ENCODE assay signal across 8 mouse cellular contexts in genomic region chr9:66513661-66514255, GRCm38 (mm10). TPM values are rescaled to one million over a fixed set of nuclear protein-coding genes. Genes with fewer than 3 reads are reported as not detected.
DNase-seq lines count a peak whose midpoint lies in the region; ATAC-seq and TF ChIP-seq lines count a peak whose summit lies in the region.

No protein-coding gene starts in this region.

- no peak for ATAC-seq in kidney, embryonic 15.5 days (replicated peaks; ENCODE audit: low FRiP score)
- ATAC-seq in intestine, embryonic 15.5 days: no peak
- ATAC-seq in megakaryocyte progenitor cell, adult 5-6 weeks (replicated peaks; ENCODE audit: poor library complexity): no peak

- no peak overlapping the region for H3K9ac ChIP-seq in kidney, embryonic 15.5 days
- peak overlapping the region; percentile 27; the same call in 1 of the 2 replicates for H3K9ac ChIP-seq in intestine, embryonic 15.5 days

- peaks cover 51% of the 10 kb centered on the region for H3K36me3 ChIP-seq in kidney, embryonic 15.5 days
- peaks cover 25% of the 10 kb centered on the region for H3K36me3 ChIP-seq in C2C12 (ENCODE audit: control insufficient read depth, insufficient read depth)
- H3K36me3 ChIP-seq in intestine, embryonic 15.5 days: peaks cover 17% of the 10 kb centered on the region

- no peaks in the 10 kb centered on the region for H3K9me3 ChIP-seq in kidney, embryonic 15.5 days (replicated peaks)
- H3K9me3 ChIP-seq in intestine, embryonic 15.5 days: no peaks in the 10 kb centered on the region

- no peaks in the 10 kb centered on the region for H3K79me3 ChIP-seq in C2C12 (ENCODE audit: low read depth)

- TF ChIP-seq CTCF in C2C12 (IDR thresholded peaks at IDR 0.05; ENCODE audit: control insufficient read depth, insufficient read depth, insufficient read length): peak; percentile 37

- no peak overlapping the region for H3K4me2 ChIP-seq in kidney, embryonic 15.5 days
- peak overlapping the region; percentile 95 for H3K4me2 ChIP-seq in intestine, embryonic 15.5 days (replicated peaks)

- 78% methylated on average over 4 of the region's 4 CpGs for WGBS in kidney, embryonic 15.5 days
- WGBS in intestine, embryonic 15.5 days: 66% methylated on average over 4 of the region's 4 CpGs

- no peaks in the 10 kb centered on the region for H3K27me3 ChIP-seq in kidney, embryonic 15.5 days
- no peaks in the 10 kb centered on the region for H3K27me3 ChIP-seq in C2C12 (ENCODE audit: control insufficient read depth, insufficient read depth, insufficient read length)
- no peaks in the 10 kb centered on the region for H3K27me3 ChIP-seq in intestine, embryonic 15.5 days (replicated peaks)

- DNase-seq in kidney, postnatal 4 days: no peak
- DNase-seq in embryo, embryonic 10.5 days (ENCODE audit: low spot score): no peak
- DNase-seq in frontal cortex, postnatal 25 days (ENCODE audit: low spot score in 2 of 2): no peak

- H3K4me1 ChIP-seq in kidney, embryonic 15.5 days: peaks cover 31% of the 10 kb centered on the region
- peaks cover 9% of the 10 kb centered on the region; the same call in 1 of the 2 replicates for H3K4me1 ChIP-seq in brown adipose tissue, adult 24 weeks (ENCODE audit: control insufficient read depth, insufficient read depth, insufficient read length, low read length)
- H3K4me1 ChIP-seq in intestine, embryonic 15.5 days (replicated peaks): peaks cover 23% of the 10 kb centered on the region

- no peak overlapping the region for H3K4me3 ChIP-seq in kidney, embryonic 15.5 days (replicated peaks)
- H3K4me3 ChIP-seq in C2C12 (ENCODE audit: insufficient read depth, poor library complexity, severe bottlenecking): no peak overlapping the region
- no peak overlapping the region for H3K4me3 ChIP-seq in brown adipose tissue, adult 24 weeks (ENCODE audit: insufficient read depth, low read depth, low read length)
- peak overlapping the region; percentile 7; the same call in 1 of the 2 replicates for H3K4me3 ChIP-seq in intestine, embryonic 15.5 days (replicated peaks)

- peak overlapping the region; percentile 100 for H3K27ac ChIP-seq in kidney, embryonic 15.5 days
- H3K27ac ChIP-seq in brown adipose tissue, adult 24 weeks (replicated peaks; ENCODE audit: low read depth, low read length): 0 out of 2 replicates have a peak overlapping the region, but pooled peaks have one; percentile 22
- H3K27ac ChIP-seq in intestine, embryonic 15.5 days: peak overlapping the region; percentile 98

- no peaks in the 10 kb centered on the region for H3K79me2 ChIP-seq in C2C12 (ENCODE audit: control insufficient read depth, insufficient read depth)

- no peak overlapping the region for H3ac ChIP-seq in C2C12 (ENCODE audit: control insufficient read depth, insufficient read length, low read depth)

TF ChIP-seq in C2C12, 6 proteins besides CTCF, POLR2A, EP300 and RAD21:
- TF ChIP-seq MYOD1 (IDR thresholded peaks at IDR 0.05; ENCODE audit: control insufficient read depth, insufficient read length, low read depth): no peak
- TF ChIP-seq MAX (IDR thresholded peaks at IDR 0.05): no peak
- TF ChIP-seq FOSL1 (IDR thresholded peaks at IDR 0.05; ENCODE audit: insufficient read depth, low read length, poor library complexity, severe bottlenecking): no peak
- no peak for TF ChIP-seq MYOG (IDR thresholded peaks at IDR 0.05; ENCODE audit: control insufficient read depth, extremely low read depth, insufficient read length)
- TF ChIP-seq CEBPB (IDR thresholded peaks at IDR 0.05; ENCODE audit: low read depth): no peak
- no peak for TF ChIP-seq USF1 (IDR thresholded peaks at IDR 0.05; ENCODE audit: low read depth)

RNA-seq across cellular contexts. Expression of gene Fbxl22, which starts 0.6 kb away (rescaled TPM):
- 2.3 and 7.6 TPM in 2 replicates for polyA plus RNA-seq in kidney, embryonic 15.5 days (2015; fragmentation: Nextera tagmentation; extraction: Ambion mirVana)
- polyA plus RNA-seq in C2C12 (2012; fragmentation: generic; extraction: Trizol): 0.30 TPM
- polyA plus RNA-seq in brown adipose tissue, adult 24 weeks (2012; ENCODE audit: insufficient read depth, insufficient read length, missing spikeins): not detected in 2 replicates
- polyA plus RNA-seq in intestine, embryonic 15.5 days (2015; fragmentation: Nextera tagmentation; extraction: Ambion mirVana): 12.8 and 12.9 TPM in 2 replicates
- 0.68 and 0.74 TPM in 2 replicates for total RNA-seq in megakaryocyte progenitor cell, adult 5-6 weeks (2015)
- 0.37 and 0.88 TPM in 2 replicates for total RNA-seq in megakaryocyte progenitor cell, adult 5-6 weeks (2017)

Comparison
In these comparisons a context has a peak if more than half of its experiments do, and no peak if none do; other contexts are left out.
1. H3K27ac ChIP-seq: peak in every context shown above with its lines; median percentile 100 in kidney, embryonic 15.5 days; 98 in intestine, embryonic 15.5 days; 22 in brown adipose tissue, adult 24 weeks.